15 mouse cellular contexts compared by ENCODE assay signal in the genomic region with DNA sequence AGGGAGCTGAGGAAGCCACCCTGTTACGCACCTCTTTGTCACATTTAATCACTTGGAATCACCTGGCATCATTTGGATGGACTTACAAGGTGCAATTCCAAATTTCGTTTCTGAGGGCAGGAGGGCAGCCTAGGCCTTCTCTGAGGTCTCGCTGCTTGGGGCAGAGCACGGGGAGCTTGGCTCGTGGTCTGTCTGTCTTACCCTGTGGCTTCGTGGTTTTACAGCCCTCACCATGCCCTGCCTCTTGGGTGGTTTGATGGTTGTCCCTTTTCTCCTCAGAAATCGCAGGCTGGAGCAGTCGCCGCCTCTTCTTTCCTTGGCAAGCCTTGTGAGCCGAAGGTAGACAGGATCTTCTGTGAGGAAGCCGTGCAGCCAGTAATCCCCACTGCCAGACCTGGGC.
"Had no signal": no experiment of that assay in that cellular context is flagged by ENCODE, and none has a peak within 500 bp of the region (broad histone marks: within the 10 kb centered on the region; RNA-seq: fewer than 3 reads in every experiment).

No protein-coding gene starts in this region.

- H3K9me3 ChIP-seq: limb, embryonic 13.5 days; midbrain, embryonic 12.5 days had no signal

- H3K4me1 ChIP-seq: midbrain, embryonic 12.5 days had no signal

- H3K9ac ChIP-seq: limb, embryonic 13.5 days; liver, embryonic 14.5 days; midbrain, embryonic 12.5 days had no signal

- H3K4me3 ChIP-seq: limb, embryonic 13.5 days; megakaryocyte, embryonic 14.5 days; midbrain, embryonic 12.5 days; myocyte had no signal

- H3K36me3 ChIP-seq: limb, embryonic 13.5 days; midbrain, embryonic 12.5 days had no signal

- DNase-seq: kidney, adult 11 months; kidney, adult 9 months; kidney, postnatal 36 days; layer of hippocampus, adult 9-11 months; layer of hippocampus, postnatal 36 days; lung, adult 18-20 months; lung, postnatal 36 days; retina, postnatal 1 day had no signal

- H3K27ac ChIP-seq: kidney, postnatal 0 days; limb, embryonic 13.5 days; liver, embryonic 14.5 days; midbrain, embryonic 12.5 days; stomach, postnatal 0 days had no signal
